Mouse (Mus musculus) heart, adult 2 months (tissue): ENCODE measurements around the gene Rnaseh2b. TPM values are rescaled to one million over a fixed set of nuclear protein-coding genes. Genes with fewer than 3 reads are reported as not detected.
A peak's percentile ranks its signal among the peaks of the same experiment; 100 is the strongest.

Experiments
- DNase-seq, 2 experiments: peaks; one replicate each; pipeline ENCODE4 v3.0.0; 2021
- H3K27ac ChIP-seq: fragments of 200-600 bp; 2 replicates; pipeline ENCODE4 v1.8.1; 2022
- H3K27me3 ChIP-seq: fragments of 200-500 bp; 2 replicates; pipeline ENCODE4 v1.6.1; 2012; ENCODE audit warnings: mild to moderate bottlenecking, low read length, inconsistent platforms, mixed read lengths; ENCODE audit not compliant: control insufficient read depth, insufficient read depth
- H3K36me3 ChIP-seq: fragments of 200-500 bp; 2 replicates; pipeline ENCODE4 v1.6.1; 2012; ENCODE audit warnings: low read length, inconsistent platforms; ENCODE audit not compliant: control insufficient read depth, insufficient read depth
- H3K4me1 ChIP-seq: fragments of 200-500 bp; 2 replicates; pipeline ENCODE4 v1.6.1; 2011; ENCODE audit warnings: low read length; ENCODE audit not compliant: control insufficient read depth, insufficient read depth
- H3K4me3 ChIP-seq: fragments of 200-600 bp; 2 replicates; pipeline ENCODE4 v1.8.1; 2022
- H3K79me2 ChIP-seq: fragments of 200-500 bp; replicated peaks from 2 replicates; pipeline ENCODE4 v1.6.1; 2012; ENCODE audit warnings: mild to moderate bottlenecking, inconsistent platforms, low read length, moderate library complexity, mixed read lengths; ENCODE audit not compliant: control insufficient read depth, insufficient read depth
- H3K9ac ChIP-seq: fragments of 200-500 bp; 2 replicates; pipeline ENCODE4 v1.6.1; 2012; ENCODE audit warnings: low read depth, mild to moderate bottlenecking, control low read depth, inconsistent platforms, low read length, mixed read lengths
- CTCF ChIP-seq: fragments of 200-600 bp; IDR thresholded peaks from 2 replicates; pipeline ENCODE4 v1.8.1; 2022; ENCODE audit warnings: antibody characterized with exemption, mild to moderate bottlenecking, moderate library complexity
- EP300 ChIP-seq: fragments of 200-500 bp; IDR thresholded peaks from 2 replicates; pipeline ENCODE4 v1.6.1; 2011; ENCODE audit warnings: low read depth, low read length, control low read depth; ENCODE audit not compliant: insufficient read depth
- POLR2A ChIP-seq: fragments of 200-500 bp; IDR thresholded peaks from 2 replicates; pipeline ENCODE4 v1.6.1; 2011; ENCODE audit warnings: mild to moderate bottlenecking, low read depth, low read length, control low read depth; ENCODE audit not compliant: insufficient read depth
- WGBS: fragments of 180-500 bp; shearing (Covaris S2); methylation state at CpG from one replicate; pipeline ENCODE4 v1.1.7; 2018; 5-methylcytosine and 5-hydroxymethylcytosine counted together
- intact Hi-C: fragments of 180-260 bp; cut with DNase I; formaldehyde crosslinking; loops from one replicate; pipeline ENCODE4 v1.15.1; 2025
- polyA plus RNA-seq: library from polyadenylated mRNA; depleted of rRNA; stranded (reverse); fragments of >200 nt; gene quantifications from 2 replicates; pipeline ENCODE4 v1.2.3, GENCODE M21; 2012
- total RNA-seq, 2 experiments: library from RNA; stranded (reverse); gene quantifications; 2 replicates each; pipeline ENCODE4 v1.2.3; 2021

Gene Rnaseh2b
- total and polyA plus RNA-seq, 3 experiments: 3.3 to 9.8 (median 9.3) TPM

DNA sequence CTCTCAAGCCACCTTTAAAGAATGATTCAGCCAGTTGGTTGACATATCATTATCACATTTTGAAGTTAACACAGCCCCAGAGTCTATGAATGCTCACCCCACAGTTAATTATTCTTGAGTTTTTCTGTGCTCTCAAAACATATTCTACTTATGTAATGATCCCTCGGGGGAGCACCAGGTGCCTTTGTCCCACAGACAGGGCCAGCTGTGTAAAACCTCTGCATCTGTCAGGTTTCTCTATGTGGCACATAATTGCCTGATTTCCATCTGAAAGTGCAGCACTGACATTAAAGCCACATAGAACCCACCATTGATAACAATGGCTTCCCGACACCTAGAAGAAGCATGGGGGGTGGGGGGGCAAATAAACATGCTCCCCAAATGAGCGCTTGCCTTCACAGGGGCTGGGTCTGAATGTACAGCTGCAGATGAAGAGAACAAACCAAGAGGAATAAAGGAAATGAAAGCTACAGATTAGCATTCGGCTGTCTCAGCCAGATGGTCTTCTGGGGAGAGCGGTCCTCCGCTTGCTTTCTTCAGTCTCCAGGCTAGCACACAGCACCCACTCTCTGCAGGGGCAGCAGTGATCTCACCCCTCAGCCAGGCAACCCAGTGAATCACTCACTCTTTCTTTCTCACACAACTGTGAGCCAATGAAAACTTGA lies 96.8 kb downstream of the Rnaseh2b start:
- H3K4me3 ChIP-seq: no peak overlapping the region
- no peak overlapping the region for H3K9ac ChIP-seq
- H3K79me2 ChIP-seq: no peaks in the 10 kb centered on the region
- H3K4me1 ChIP-seq: 0 out of 2 replicates have a peak, but pooled peaks cover 1% of the 10 kb centered on the region
- no peak overlapping the region for H3K27ac ChIP-seq
- 63% methylated on average over 6 of the region's 6 CpGs for WGBS
- intact Hi-C loops: no loop called here
- H3K36me3 ChIP-seq: no peaks in the 10 kb centered on the region
- H3K27me3 ChIP-seq: no peaks in the 10 kb centered on the region
- no peak for TF ChIP-seq CTCF
- no peak for TF ChIP-seq POLR2A
- TF ChIP-seq EP300: no peak
- no peak for DNase-seq

DNA sequence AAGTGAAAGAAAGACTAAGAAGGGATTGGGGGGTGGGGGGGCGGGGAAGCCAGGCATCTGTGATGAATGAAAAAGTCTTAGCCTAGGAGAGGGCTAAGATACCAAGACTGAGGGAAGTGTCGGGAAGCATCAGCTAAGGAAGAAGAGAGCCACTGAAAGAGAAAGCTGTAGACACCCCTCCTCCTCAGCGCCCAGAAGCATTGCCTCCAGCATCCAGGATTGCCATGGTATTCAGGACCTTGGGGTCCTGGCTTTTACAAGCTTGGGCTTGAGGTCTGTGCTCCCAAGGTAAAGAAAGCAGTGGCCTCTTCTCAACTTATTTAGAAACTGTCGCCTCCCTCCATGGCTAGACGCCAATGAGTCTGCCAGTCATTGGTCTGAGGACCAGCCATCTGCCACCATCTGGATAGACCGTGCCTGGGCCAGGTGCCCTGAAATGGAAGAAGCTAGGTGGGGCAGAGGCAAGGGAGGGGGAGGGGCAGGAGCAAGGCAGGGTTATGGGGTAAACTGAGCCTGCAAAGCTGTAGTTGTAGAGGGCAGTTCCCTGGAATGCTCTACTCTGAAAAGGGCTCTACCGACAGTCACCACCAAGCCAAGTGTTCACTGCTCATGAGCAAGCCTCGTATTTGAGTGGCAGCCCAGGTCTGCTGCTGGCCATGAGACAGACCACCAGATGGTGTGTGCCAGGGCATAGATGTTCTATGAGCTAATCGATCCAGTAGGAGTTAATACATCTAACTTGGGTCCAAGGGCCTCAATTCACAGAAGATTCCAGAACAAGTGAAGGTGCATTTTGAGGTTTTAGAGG lies 97.5 kb downstream of the Rnaseh2b start:
- DNase-seq: no peak
- intact Hi-C loops: no loop called here
- no peaks in the 10 kb centered on the region for H3K79me2 ChIP-seq
- H3K9ac ChIP-seq: no peak overlapping the region
- H3K27me3 ChIP-seq: no peaks in the 10 kb centered on the region
- no peak for TF ChIP-seq POLR2A
- no peak for TF ChIP-seq EP300
- no peak for TF ChIP-seq CTCF
- no peak overlapping the region for H3K4me3 ChIP-seq
- 0 out of 2 replicates have a peak, but pooled peaks cover 1% of the 10 kb centered on the region for H3K4me1 ChIP-seq
- WGBS: 71% methylated on average over 9 of the region's 9 CpGs
- no peaks in the 10 kb centered on the region for H3K36me3 ChIP-seq
- no peak overlapping the region for H3K27ac ChIP-seq

DNA sequence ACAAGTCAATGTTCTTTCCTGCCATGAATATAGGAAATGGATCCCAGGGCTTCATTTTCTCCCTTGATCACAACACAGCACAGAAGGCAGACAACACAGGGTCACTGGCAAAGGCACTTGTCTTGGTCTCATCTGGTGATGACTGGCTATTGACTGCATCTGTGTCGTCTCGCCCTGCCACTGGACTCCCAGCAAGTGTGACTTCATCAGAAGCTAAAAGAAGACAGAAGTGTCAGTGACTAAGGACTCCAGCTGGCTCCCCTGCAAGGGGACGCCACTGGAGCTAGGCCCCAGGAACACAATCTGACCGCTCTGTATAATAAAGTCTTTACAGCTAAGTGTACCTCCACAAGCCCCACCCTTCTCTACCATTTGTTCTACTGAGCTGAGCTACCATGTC lies 100.4 kb downstream of the Rnaseh2b start:
- Histone ChIP-seq H3K4me1 (peaks cover 1% of the 10 kb centered on the region; the same call in 1 of the 2 replicates), H3K4me3 (no peak overlapping the region), H3K79me2 (no peaks in the 10 kb centered on the region), H3K9ac (no peak overlapping the region), H3K27me3 (no peaks in the 10 kb centered on the region), H3K36me3 (no peaks in the 10 kb centered on the region), H3K27ac (no peak overlapping the region; the same call in 1 of the 2 replicates)
- DNase-seq: peak in 1 of 2 experiments; percentile 13
- no peak for TF ChIP-seq POLR2A
- TF ChIP-seq EP300: no peak
- TF ChIP-seq CTCF: no peak
- WGBS: 55% methylated on average over 4 of the region's 4 CpGs
- intact Hi-C loops: no loop called here

DNA sequence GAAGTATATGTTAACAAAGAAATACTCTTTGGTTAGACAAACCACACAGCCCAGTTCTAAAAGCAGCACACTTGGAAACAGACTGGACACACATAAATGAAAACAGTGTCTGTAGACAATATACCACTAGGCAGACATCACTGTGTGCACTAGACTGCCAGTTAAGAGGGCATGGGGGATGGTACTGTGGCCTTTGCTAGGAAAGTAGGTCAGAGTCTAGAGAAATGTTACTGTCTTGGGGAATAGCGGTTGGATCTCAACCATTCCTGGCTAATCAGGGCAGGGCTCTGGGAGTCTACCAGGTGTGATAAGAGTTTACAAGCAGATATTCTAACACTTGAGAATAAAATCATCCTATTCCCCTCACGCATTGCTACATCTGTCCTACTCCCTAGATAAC lies 103.0 kb downstream of the Rnaseh2b start:
- WGBS: 57% methylated on average over 2 of the region's 2 CpGs
- H3K79me2 ChIP-seq: no peaks in the 10 kb centered on the region

DNA sequence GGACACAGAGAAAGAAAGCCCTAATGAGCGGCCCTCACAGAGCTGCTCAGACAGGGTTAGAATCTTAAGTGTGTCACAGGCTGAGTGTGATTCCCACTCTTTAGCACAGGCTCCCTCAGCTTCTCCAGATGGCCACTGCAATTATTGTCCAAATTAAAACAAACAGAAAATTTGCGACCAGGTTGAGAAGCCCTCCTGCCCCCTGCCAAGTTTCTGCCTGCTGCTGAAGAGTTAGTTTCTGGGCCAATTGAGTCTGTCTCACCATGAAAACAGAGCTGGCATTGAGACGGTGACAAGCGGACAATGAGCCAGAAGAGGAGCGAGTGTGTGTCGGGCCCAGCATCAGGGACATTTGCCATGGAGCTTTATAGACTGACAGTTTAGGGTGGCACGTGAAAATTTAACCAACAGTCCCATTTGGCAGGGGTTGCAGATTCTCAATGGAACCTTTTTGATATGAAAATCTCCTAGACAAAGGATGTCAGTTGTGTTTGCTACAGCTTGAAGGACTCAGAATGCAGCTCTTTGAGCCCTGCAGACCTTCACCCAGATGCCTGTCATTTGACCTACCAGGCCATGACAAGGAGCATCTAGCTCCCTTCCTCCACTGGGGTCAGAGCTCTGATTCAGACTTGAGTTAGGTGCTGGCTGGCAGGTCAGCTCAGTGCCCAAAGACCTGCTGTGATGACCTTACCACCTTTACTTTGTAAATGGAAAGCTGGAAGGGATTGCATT lies 123.8 kb downstream of the Rnaseh2b start:
- Histone ChIP-seq H3K9ac (no peak overlapping the region), H3K27me3 (no peaks in the 10 kb centered on the region), H3K4me3 (no peak overlapping the region), H3K27ac (no peak overlapping the region), H3K4me1 (peaks cover 3% of the 10 kb centered on the region), H3K79me2 (no peaks in the 10 kb centered on the region), H3K36me3 (no peaks in the 10 kb centered on the region)
- no peak for DNase-seq
- TF ChIP-seq EP300 (no peak), CTCF (no peak), POLR2A (no peak)
- intact Hi-C loops: no loop called here
- WGBS: 71% methylated on average over 7 of the region's 7 CpGs

More for the DNA sequence above, 103.0 kb downstream of the Rnaseh2b start:
- H3K9ac ChIP-seq: no peak overlapping the region
- TF ChIP-seq POLR2A (no peak), EP300 (no peak), CTCF (no peak)
- H3K27ac ChIP-seq: no peak overlapping the region
- DNase-seq: no peak
- no peaks in the 10 kb centered on the region for H3K36me3 ChIP-seq
- no peaks in the 10 kb centered on the region for H3K27me3 ChIP-seq
- no peak overlapping the region for H3K4me3 ChIP-seq
- peaks cover 1% of the 10 kb centered on the region; the same call in 1 of the 2 replicates for H3K4me1 ChIP-seq
- intact Hi-C loops: no loop called here

DNA sequence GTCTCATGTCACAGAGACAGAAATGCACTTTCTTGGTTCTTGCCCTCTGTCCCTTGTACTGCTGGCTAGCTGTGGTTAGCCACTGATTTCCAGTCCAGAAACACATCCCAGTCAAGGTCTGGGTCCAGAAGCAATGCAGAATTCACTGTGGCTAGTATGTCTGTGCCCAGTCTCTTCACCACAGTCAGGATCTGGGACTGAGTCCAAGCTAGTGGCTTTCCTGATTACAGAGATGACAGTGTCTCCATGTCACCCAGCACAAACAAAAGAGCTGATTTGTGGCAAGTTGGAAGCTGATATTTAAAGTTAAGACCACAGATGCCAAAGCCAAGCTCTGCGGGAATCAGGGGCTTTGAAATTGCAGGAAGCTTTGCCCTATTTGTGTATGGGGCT lies 124.3 kb downstream of the Rnaseh2b start:
- no peaks in the 10 kb centered on the region for H3K27me3 ChIP-seq
- peaks cover 3% of the 10 kb centered on the region for H3K4me1 ChIP-seq
- no peaks in the 10 kb centered on the region for H3K36me3 ChIP-seq
- WGBS: 6% methylated on average over 1 of the region's 1 CpGs
- intact Hi-C loops: no loop called here
- no peaks in the 10 kb centered on the region for H3K79me2 ChIP-seq
- H3K9ac ChIP-seq: no peak overlapping the region
- no peak overlapping the region for H3K4me3 ChIP-seq
- TF ChIP-seq CTCF: no peak
- TF ChIP-seq POLR2A: no peak
- TF ChIP-seq EP300: no peak
- H3K27ac ChIP-seq: no peak overlapping the region
- peak in 1 of 2 experiments; percentile 49 for DNase-seq
